Mouse (Mus musculus) liver, adult 2 months (tissue): ENCODE measurements at regions not wholly inside any gene's neighbourhood (a gene's known extent, or its start where the extent isn't known, plus 50 kb on each side); places are given as distances from the start of the nearest gene placed in this dataset.

Source experiments
- CTCF ChIP-seq: fragments of 200-500 bp; IDR thresholded peaks from 2 replicates; pipeline ENCODE4 v1.5.1; 2011; ENCODE audit warnings: low read depth, low read length, control low read depth
- POLR2A ChIP-seq: fragments of 200-500 bp; IDR thresholded peaks from 2 replicates; pipeline ENCODE4 v1.6.1; 2011; ENCODE audit warnings: low read length, control low read depth; ENCODE audit not compliant: insufficient read depth; ENCODE audit errors: extremely low read depth

DNA sequence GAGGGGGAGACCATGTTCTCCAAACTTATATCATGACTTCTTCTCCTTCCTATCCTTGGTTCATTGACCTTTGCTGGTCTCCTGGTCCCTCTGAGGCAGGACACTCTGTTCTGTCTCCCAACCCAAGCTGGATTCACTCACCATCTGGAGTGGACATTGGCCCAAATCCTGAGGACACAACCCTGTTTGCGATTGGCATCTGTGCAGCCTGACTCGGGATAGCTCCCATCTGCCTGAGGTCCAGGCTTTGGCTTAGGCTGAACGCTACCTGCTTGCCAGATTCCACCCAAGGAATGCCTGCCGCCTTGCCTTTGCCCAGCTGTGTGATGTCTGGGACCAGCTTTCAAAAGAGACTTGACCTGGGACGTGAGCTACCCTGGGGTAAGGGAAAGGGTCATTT is 161.2 kb upstream of the Ubl3 start:
- TF ChIP-seq POLR2A (no peak), CTCF (no peak)
